Mouse (Mus musculus) lung, postnatal 4 days (tissue): ENCODE measurements around the gene Fgfr2.
"Not testable (repeated sequence)": the region's sequence is repeated elsewhere in the genome, so short reads cannot be mapped to it uniquely, and the experiment has no call there.

Experiments used
- DNase-seq, 2 experiments: peaks; one replicate each; pipeline ENCODE4 v3.0.0; 2021

The Fgfr2 gene

DNA sequence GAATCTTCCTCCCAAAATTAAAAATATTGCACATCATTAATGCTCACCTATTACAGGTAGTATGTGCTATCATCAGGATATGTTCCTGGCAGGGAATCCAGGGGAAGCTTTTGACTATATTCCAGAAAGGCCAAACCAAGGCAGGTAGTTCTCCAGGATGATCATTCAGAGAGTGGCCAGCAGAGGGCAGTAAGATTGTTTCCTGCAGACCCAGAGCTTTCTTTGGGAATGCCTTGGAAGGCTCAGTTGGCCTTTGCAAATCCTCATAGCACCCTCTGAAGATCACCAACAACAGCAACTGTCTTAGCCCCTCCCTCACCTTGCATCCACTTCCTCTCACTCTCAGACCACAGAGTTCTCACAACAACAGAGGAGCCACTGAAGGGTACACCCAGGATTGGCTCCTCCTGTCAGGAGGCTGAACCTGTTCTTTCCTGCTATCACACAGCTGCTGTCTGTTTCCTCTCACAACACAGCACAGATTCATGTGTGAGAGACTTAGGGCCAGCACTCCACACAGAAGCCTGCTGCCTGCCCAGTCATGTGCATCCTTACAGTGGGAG lies 2068.3 kb downstream of the Fgfr2 start:
- no peak for DNase-seq

DNA sequence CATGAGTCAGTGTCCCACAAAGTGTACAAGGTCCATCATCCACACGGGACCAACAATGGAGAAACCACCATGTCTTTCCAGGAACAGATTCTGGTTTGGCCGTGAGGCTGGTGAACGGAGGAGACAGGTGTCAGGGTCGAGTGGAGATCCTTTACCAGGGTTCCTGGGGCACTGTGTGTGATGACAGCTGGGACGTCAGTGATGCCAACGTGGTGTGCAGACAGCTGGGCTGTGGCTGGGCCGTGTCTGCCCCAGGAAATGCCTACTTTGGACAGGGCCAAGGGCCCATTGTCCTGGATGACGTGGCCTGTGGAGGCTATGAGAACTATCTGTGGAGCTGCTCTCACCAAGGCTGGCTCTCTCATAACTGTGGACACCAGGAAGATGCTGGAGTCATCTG lies 2073.3 kb downstream of the Fgfr2 start:
- not testable (repeated sequence) for DNase-seq

DNA sequence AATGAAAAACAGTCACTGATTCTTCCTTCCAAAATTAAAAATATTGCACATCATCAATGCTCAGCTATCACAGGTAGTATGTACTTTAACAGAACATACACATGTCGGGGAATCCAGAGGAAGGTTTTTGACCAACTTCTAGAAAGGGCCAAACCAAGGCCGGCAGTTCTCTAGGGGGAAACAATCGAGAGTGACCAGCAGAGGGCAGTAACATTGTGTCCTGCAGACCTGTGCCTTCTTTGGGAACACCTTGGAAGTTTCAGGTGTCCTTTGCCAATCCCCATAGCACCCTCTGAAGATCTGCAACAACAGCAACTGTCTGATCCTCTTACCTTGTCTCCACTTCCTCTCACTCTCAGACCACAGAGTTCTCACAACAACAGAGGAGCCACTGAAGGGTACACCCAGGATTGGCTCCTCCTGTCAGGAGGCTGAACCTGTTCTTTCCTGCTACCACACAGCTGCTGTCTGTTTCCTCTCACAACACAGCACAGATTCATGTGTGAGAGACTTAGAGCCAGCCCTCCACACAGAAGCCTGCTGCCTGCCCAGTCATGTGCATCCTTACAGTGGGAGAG lies 2077.8 kb downstream of the Fgfr2 start:
- DNase-seq: peak in 1 of 2 experiments; percentile 11

DNA sequence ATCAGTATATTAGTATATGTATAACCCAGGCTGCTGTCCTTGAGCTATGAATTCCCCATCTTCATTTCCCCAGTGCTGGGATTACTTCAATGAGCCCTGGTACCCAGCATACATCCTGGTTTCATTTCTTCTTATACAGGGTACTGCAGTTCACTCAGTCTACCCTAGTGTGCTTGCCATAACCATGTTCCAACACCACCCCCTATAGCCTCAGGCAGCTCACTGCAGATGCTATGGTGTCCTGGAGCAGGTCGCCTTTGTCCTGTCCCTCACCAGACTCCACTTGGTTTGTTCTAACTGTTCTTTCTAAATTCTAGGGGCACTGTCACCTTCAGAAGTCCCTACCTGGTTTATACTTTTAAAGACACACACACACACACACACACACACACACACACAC lies 2080.5 kb downstream of the Fgfr2 start:
- peak in 1 of 2 experiments; percentile 18 for DNase-seq

DNA sequence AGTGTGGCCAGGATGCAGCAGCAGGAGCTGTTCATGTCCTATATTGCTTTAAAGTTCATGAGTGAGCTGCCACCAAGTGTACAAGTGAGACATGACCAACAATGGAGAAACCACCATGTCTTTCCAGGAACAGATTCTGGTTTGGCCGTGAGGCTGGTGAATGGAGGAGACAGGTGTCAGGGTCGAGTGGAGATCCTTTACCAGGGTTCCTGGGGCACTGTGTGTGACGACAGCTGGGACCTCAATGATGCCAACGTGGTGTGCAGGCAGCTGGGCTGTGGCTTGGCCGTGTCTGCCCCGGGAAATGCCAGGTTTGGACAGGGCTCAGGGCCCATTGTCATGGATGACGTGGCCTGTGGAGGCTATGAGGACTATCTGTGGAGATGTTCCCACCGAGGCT lies 2082.4 kb downstream of the Fgfr2 start:
- not testable (repeated sequence) for DNase-seq

DNA sequence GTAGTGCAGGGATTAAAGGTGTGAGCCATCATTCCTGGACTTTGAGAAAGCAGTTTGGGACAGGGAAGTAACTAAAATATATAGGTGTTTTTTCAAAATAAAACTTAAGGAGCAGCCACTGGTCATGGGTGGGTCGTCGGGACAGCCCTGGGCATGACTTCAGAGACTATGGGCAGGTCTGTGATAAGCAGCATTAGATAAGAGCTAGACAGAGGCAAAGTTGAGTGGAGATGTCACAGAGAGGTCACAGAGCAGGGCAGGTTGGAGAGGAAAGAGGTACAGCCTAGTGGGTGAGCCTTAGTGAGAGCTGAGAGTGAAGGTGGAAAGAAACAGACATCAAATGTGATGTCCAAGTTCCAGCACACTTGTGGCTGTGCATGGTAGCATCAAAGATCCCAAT lies 2086.1 kb downstream of the Fgfr2 start:
- no peak for DNase-seq

DNA sequence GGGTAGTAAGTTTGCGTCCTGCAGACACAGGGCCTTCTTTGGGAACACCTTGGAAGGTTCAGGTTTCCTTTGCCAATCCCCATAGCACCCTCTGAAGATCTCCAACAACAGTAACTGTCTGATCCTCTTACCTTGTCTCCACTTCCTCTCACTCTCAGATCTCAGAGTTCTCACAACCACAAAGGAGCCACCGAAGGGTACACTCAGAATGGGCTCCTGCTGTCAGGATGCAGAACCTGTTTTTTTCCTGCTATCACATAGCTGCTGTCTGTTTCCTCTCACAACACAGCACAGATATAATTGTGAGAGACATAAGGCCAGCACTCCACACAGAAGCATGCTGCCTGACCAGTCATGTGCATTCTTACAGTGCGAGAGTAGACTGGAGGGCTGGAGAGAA lies 2086.8 kb downstream of the Fgfr2 start:
- no peak for DNase-seq

DNA sequence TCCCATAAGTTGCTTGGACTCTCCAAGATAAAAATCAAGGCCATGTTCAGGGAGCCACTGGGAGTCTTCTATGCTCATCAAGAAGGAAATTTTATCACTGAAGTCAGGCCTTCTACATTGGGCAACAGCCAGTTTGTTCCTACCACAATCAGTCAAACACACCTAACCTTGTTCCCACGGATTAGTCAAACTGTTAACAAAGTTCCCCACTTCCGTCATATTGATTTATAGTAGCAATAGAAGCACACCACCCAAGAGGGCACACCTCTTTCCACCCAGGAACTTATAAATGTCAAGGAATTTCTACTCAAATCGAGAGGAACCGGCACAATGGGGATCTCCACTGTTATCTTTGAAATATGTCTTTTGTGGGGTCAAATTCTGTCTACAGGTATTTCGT lies 2091.4 kb downstream of the Fgfr2 start, which contains the start of gene Dmbt1:
Gene Dmbt1 (plus strand): TSS at position 299 of the 400 bp plus-strand sequence.
- no peak for DNase-seq

DNA sequence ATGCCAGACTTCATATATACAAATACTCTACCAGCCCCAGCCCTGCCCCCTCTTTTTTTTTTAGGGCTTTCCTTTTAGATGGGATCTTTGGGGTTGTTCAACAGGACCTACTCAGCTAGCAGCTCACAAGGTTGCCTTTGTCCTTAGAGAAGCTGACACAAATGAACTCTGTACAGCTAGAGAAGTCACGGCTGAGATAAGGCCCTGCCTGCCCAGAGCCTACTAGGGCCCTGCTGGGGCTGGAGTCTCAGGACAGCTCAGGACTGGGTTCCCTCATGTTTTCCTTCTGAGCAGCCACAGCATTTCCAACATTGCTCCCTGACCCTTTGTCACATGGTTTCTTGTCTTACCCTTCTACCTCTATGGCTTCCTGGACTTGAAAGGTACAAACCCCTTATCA lies 2095.6 kb downstream of the Fgfr2 start:
- DNase-seq: no peak

DNA sequence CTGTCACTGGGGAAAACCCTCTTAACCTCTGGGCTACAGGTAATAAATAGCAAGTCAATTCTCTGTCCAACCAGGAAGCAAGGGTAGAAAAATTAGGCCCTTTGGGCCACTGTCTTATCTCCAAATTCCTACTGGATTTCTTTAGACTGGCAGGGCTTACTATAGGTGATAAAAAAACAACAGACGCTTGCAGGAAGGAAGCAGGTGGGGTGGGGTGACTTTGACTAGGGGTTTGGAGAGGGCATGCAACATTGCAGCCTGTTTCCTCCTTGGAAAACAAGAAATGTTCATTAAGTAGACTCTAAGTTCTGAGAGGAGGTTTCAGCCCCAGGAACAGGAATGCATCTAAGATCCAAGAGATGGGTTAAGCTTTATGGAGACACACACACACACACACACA lies 2098.3 kb downstream of the Fgfr2 start:
- no peak for DNase-seq

DNA sequence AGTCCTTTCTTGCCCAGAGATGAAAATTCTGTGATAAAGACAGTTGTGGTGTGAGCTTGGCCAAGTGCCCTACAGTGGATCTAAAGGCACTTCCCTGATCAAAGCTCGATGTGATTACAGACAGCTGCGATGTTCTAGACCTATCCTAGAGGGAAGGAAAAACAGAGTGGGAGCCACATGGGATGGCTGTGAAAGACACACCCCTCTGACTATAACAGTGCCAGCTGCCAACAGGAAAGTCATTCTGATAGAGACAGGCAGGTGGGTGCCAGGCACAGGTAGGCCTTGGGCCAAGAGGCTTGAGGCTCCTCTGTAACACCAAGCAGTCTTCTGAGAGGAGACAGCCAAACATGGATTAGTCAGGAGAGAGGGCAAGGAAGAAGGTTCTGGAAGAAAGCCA lies 2104.0 kb downstream of the Fgfr2 start:
- DNase-seq: no peak

DNA sequence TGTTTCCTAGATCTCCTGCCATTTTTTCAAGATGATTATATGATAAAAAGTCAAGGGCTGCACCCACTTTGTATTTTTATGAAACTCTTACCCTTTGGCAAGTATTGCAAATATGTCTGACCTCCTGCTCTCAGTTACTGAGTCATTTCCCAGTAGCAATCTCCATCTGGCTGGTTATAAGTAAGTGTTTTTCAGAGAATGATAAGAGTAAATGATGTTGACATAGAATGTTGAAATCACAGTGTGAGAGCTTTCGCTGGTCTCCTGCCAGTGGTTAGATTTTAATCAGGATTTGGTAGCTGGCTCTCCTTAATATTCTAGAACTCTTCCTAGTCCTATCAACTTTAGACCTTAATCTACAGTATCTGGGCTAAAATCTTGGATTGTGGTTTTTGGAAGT lies 2111.2 kb downstream of the Fgfr2 start:
- peak in 1 of 2 experiments; percentile 48 for DNase-seq

DNA sequence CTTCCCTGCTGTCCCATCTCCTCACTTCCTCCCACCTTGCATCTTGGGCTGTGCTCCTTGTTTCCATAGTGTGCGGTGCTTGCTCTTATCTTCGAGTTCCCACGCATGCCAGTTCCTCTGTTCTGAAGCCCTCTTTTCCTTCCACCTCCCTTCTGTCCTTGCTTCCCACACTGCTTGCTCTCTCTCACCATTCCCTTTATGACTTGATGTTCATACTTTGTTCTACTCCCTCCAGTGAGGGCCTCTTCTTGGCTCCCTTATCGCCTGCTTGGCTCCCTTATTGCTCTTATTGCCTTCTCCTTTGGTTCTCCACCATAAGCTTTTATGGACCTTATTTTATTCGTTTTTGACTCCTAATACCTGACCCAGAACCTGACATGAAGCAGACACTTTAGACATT lies 2114.0 kb downstream of the Fgfr2 start:
- no peak for DNase-seq

DNA sequence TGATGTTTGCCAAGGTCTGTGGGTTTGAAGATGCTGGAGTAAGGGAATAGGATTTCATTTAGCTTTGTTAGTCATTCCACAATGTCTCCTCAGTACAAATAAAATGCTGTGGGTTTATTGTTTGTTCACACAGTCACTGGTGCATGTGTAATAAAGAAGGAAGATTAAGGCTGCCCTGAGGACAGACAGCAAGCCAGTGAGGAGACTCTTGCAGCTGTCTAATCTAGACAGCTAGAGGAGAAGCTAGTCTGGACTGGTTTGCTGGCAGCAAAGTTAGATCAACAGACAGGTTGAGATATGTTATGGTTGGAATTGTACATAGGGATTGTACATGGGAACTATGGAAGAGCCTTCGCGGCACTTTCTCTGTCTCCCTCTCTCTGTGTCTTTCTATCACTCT lies 2115.9 kb downstream of the Fgfr2 start:
- no peak for DNase-seq

DNA sequence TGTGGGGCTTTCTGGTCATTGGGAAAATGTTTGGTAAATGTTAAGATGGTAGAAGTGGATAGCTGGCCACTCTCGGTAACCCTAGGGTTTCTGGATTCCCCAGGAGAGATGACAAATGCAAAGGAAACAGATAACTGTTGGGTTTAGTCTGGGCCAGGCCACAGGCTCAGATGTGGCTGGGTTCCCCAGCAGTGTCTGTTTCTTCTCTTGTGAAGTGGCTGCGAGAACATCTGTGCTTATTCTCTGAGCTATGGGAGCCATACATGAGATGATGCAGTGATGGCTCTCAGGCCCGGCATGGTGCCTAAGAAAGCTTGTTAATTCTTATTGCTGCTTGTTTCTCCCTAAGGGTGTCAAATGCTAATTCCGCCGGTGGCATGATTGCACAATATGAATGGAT lies 2119.1 kb downstream of the Fgfr2 start:
- DNase-seq: no peak

DNA sequence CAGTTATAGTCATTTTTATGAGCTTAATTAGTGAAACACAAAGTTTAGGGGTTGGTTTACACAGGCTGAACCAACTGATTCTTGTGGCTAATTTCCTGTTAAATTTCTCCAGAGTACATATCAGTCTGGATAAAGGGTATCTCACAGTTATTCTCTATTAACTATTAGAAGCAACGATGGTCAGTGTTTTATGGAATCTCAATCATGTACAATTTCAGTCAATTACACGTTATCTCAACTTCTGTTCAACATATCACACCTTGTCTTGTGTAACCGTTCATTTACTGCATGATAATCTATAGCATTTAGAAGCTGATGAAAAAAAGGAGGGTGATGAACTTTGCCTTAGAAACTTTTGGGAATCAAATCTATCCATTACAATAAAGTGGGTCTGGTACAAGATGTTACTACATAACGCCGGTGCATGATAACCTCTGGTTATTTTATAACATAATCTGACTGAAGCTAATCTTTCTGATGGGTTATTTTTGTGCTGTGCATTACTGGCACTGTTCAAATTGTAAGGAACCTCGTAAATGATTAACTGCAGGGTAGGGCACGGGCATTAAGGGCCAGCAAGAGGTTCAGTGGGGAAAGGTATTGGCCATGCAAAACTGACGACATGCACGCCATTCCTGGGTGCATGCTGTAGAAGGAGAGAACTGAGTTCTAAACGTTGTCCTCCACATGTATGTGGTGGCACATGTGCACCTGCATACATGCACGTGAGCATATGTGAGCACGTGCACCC lies 2121.0 kb downstream of the Fgfr2 start:
- DNase-seq: no peak

DNA sequence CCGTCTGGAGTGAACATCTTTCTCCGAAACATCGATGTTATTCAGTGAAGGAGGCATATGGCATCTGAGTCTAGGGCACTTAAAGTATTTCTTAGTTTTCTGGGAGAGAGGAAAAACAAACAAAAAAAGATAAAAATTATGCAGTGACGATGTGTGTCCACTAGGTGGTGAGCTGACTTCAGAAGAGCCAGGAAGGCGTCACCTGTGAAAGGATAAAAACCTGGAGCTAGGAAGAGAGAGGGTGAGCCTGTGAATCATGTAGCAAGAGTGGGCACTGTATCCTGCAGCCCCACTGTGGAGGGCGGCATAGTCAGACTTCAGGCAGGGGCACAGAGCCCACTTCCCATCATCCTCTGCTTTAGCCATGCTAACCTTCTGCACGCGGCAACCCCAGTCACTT lies 2129.2 kb downstream of the Fgfr2 start:
- no peak for DNase-seq

DNA sequence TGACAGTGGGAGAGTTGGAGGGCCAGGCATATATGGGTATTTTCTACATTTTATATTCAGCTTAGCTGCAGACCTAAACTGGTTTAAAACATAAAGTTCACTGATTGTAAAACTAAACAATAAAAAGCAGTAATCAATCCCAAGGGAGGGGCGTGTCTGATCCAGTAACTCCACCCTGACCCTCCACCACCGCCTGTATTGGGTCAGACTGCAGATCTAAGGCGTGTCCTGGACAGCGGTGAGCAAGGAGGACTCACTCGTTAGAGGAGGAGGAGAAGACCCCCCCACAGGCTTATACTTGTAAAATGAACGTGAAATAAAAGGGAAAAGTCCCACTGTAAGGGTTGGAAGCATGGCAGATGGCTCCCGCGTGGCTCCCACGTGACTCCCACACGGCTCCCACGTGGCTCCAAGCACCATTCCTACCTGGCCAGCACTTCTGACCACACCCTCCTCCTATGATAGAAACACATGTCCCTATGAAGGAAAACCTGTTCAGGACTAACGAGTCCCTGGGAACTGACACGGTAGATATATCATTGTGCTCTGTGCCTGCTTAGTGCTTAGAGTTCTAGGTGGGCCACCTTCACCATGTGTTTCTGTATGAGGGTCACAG lies 2131.9 kb downstream of the Fgfr2 start:
- no peak for DNase-seq

DNA sequence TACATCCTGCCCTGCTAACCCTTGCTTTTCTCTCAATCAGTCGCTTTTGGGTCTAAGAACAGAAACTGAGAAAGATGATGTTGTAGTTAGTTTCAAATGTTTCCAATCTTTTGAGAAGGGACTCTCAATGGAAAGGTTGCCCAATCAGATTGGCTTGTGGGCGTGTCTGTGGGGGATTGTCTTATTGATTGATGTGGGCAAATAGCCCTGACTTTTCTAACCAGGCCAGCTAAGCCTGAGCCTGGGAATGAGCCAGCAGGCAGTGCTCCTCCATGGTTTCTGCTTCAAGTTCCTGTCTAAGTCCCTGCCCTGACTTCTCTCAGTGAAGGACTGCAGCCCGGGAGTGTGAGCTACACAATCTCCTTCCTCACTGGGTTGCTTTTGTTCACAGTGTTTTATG lies 2133.8 kb downstream of the Fgfr2 start:
- no peak for DNase-seq

DNA sequence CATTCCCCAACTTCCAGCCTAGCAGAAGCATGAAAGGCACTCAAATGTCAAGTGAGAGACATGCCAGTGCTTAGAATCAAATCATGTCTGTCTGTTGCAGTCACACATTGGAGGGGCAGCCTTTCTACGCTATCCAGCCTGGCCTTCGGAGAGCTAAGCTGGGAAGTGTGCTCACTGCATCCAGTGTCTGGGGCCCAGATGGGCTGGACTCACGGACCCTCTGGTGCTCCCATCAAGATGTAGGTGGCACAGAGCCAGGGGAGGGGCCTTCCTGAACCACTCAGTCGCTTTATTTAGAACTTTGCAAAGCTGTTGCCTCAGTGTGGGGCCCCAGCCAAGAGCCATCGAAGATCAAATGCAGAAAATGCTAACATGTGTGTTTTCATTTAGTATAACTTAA lies 2135.0 kb downstream of the Fgfr2 start:
- DNase-seq: peak in 1 of 2 experiments; percentile 56

DNA sequence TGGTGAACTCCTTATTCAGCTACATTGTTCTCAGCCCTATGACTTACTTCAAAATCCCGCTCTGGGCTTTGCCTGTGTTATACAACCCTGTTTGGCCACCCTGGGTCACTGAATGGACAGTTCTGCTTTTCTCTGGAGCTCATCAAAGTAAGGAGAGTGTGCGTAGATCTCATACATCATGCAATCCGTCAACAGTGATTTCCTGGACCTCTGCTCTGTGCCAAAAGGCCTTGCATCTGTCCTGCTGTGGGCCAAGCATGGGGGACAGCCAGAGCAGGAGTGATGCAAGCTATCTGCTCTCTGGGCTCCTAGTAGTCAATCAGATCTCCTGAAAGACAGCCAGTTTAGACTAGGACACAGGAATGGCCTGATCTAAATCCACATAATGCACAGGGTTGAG lies 2137.4 kb downstream of the Fgfr2 start:
- DNase-seq: no peak

DNA sequence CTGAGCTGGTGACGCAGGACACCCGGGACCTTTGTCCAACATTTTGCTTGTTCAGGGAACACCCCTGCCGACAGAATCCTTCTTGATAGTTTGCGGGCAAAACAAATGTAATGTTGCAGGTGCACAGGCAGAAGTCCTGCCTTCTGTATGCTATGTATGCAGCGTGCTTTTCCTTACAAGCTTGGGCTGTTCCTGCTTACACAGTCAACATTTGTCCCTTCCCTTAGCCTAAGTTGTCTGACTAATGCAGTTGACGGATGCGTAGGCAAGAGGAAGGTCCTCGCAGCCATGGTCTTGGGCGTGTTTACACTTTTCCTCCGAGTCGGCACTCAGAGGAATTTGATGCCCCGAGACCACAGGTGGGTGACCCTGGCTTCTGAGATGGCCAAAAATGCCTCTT lies 2138.0 kb downstream of the Fgfr2 start:
- no peak for DNase-seq

DNA sequence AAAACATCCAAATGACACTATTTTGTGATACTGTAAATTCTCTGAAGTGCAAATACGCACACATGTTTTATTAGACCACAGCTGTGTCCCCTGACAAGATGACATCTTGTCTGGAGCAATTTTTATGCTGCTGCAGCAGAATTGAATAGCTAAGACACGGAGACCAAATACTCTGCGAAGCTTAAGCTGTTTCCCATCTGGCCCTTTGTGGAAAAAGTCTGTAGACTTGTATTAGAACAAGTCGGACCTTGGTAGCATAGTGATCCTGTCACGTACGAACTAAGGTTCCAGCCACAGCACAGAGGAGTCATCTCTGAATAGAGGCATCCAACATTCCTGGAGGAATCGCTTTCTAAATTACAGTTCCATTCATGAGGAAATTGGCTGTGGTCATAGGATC lies 2138.9 kb downstream of the Fgfr2 start:
- no peak for DNase-seq

DNA sequence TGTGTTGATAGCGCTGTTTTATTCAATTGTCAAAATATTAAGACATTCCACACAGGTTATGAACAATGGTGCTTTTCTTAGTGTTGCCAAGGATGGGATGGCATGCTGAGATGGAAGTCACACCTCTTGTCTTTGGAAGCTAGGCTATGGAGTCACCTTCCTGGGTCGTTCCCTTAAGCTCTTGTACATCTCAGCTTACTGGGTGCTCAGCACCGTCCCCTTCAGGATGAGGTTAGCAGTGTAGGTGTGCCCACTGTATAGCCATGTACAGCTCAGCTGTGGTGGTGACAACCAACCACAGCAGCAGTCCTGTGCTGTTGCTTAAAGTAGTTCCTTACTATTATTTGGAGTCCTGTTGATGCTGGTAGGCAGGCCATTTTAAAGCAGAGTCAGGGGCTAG lies 2140.3 kb downstream of the Fgfr2 start:
- no peak for DNase-seq
